Mouse (Mus musculus): ENCODE measurements around the gene Cdh4. TPM values are rescaled to one million over a fixed set of nuclear protein-coding genes. Genes with fewer than 3 reads are reported as not detected.

Cdh4 gene
- polyA plus RNA-seq, 1 experiment from 2014 or later: 26.1 TPM

DNA sequence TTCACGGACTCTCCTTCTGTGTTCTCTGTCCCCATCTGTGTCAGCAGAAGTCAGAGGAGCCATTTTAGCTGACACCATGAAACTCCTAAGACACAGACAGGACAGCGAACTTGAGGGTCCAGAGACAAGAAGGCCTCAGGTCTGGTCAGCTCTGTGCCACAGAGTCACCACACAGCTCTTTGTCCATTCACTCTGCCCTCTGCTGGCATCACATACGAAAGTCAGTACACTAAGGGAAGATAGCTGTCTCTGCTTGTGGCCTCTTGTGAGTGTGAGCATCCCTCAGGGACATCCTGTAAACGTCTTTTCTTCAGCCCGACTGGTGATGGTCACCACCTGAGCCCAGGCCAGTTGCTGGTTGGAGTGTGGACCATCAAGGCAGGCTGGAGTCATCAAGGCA, 422.9 kb downstream of the Cdh4 start:
- Histone ChIP-seq H3K9ac (no peak overlapping the region), H3K4me3 (no peak overlapping the region), H3K4me2 (replicated peaks) (no peak overlapping the region), H3K36me3 (no peaks in the 10 kb centered on the region), H3K27ac (no peak overlapping the region), H3K4me1 (peaks cover 10% of the 10 kb centered on the region; the same call in 1 of the 2 replicates), H3K27me3 (no peaks in the 10 kb centered on the region; the same call in none of the 2 replicates), H3K9me3 (replicated peaks) (no peaks in the 10 kb centered on the region)
- no peak for ATAC-seq (ENCODE audit: low FRiP score)
- WGBS: 66% methylated on average over 5 of the region's 5 CpGs

GRCm38 (mm10) chr2:179867669-179868068, 425.4 kb downstream of the Cdh4 start:
- peaks cover 11% of the 10 kb centered on the region; the same call in 1 of the 2 replicates for H3K4me1 ChIP-seq
- H3K9me3 ChIP-seq (replicated peaks): no peaks in the 10 kb centered on the region
- H3K9ac ChIP-seq: no peak overlapping the region
- H3K36me3 ChIP-seq: no peaks in the 10 kb centered on the region
- no peak overlapping the region for H3K4me3 ChIP-seq
- 81% methylated on average over 3 of the region's 3 CpGs for WGBS
- no peak overlapping the region for H3K4me2 ChIP-seq (replicated peaks)
- no peak overlapping the region for H3K27ac ChIP-seq
- H3K27me3 ChIP-seq: no peaks in the 10 kb centered on the region; the same call in 1 of the 2 replicates
- no peak for ATAC-seq (ENCODE audit: low FRiP score)

DNA sequence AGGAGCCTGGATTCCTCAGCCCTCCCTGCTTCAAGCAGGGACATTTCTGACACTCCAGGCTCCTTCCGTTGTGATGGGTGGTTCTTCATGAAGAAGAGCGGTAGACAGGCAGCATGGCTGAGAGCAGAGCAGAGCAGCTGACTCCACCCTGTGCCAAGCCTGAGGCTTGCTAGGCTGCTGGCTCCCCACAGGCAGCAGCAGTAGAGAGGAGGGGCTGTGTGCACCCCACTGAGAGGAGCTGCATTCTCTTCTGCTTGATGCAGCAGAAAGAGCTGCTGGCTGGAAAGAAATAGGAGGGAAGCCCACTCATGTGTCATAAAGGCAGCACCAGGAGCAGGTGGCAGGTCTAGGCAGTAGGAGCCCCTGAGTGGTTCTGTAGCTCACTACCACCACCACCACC, 427.6 kb downstream of the Cdh4 start:
- ATAC-seq (ENCODE audit: low FRiP score): 0 out of 2 replicates have a peak, but pooled peaks have one; percentile 44
- Histone ChIP-seq H3K9me3 (replicated peaks) (no peaks in the 10 kb centered on the region), H3K27ac (peak overlapping the region; percentile 58; the same call in 1 of the 2 replicates)

DNA sequence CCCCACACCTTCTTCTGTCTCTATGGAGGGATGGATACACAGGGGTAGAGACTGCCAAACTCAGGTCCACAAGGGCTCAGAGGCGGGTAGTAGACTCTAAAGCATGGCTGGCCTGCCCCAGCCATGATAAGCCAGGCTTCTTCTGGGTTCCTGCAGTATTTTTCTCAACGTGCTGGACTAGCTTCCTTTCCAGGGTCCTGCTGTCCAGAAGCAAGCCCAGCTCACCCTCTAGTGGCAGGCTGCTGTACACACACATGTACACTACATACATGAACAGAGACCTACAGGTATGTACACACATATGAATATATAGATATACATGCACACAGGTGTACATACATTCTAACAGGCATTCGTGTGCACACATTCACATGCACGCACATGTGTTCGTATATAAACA, 430.5 kb downstream of the Cdh4 start:
- no peak overlapping the region for H3K4me2 ChIP-seq (replicated peaks)
- no peak for ATAC-seq (ENCODE audit: low FRiP score)
- WGBS: 79% methylated on average over 5 of the region's 5 CpGs
- H3K4me3 ChIP-seq: no peak overlapping the region
- no peaks in the 10 kb centered on the region for H3K9me3 ChIP-seq (replicated peaks)
- H3K36me3 ChIP-seq: no peaks in the 10 kb centered on the region
- no peak overlapping the region for H3K27ac ChIP-seq
- peaks cover 6% of the 10 kb centered on the region; the same call in 1 of the 2 replicates for H3K27me3 ChIP-seq
- no peak overlapping the region for H3K9ac ChIP-seq
- peaks cover 9% of the 10 kb centered on the region; the same call in 1 of the 2 replicates for H3K4me1 ChIP-seq

More for the DNA sequence above, 427.6 kb downstream of the Cdh4 start:
- Histone ChIP-seq H3K4me1 (peaks cover 9% of the 10 kb centered on the region; the same call in 1 of the 2 replicates), H3K36me3 (no peaks in the 10 kb centered on the region), H3K9ac (no peak overlapping the region), H3K27me3 (no peaks in the 10 kb centered on the region; the same call in 1 of the 2 replicates), H3K4me3 (no peak overlapping the region), H3K4me2 (replicated peaks) (no peak overlapping the region)
- 4% methylated on average over 2 of the region's 2 CpGs for WGBS

DNA sequence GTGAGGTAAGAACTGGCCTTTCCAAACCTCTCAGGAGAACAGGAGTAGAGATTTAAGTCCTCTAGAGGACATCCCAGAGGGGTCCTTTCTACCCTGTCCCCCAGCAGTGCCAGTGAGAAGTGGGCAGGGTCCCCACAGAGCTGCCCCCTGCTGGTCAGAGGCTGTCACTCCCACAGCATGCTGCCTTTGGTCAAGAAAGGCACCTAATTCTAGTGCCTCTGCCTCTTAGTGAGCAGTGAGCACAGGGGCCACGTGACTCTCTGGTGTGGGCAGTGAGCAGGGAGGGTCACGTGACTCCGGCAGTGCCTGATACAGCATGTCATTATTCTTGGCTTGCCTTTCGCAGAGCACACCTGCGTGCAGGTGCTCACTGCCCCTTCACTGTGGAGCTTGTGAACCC, 431.1 kb downstream of the Cdh4 start:
- Histone ChIP-seq H3K4me2 (replicated peaks) (no peak overlapping the region), H3K27me3 (peaks cover 6% of the 10 kb centered on the region; the same call in 1 of the 2 replicates), H3K27ac (no peak overlapping the region), H3K4me3 (no peak overlapping the region), H3K4me1 (peaks cover 9% of the 10 kb centered on the region; the same call in 1 of the 2 replicates), H3K9ac (no peak overlapping the region), H3K36me3 (no peaks in the 10 kb centered on the region), H3K9me3 (replicated peaks) (no peaks in the 10 kb centered on the region)
- no peak; the same call in 1 of the 2 replicates for ATAC-seq (ENCODE audit: low FRiP score)
- 39% methylated on average over 5 of the region's 5 CpGs for WGBS

- WGBS: 3% methylated on average over 3 of the region's 3 CpGs
- no peaks in the 10 kb centered on the region for H3K9me3 ChIP-seq (replicated peaks)
- no peak overlapping the region for H3K4me2 ChIP-seq (replicated peaks)
- peaks cover under 1% of the 10 kb centered on the region; the same call in 1 of the 2 replicates for H3K4me1 ChIP-seq
- H3K27ac ChIP-seq: no peak overlapping the region
- no peak overlapping the region for H3K9ac ChIP-seq
- H3K27me3 ChIP-seq: 0 out of 2 replicates have a peak, but pooled peaks cover 6% of the 10 kb centered on the region
- H3K4me3 ChIP-seq: no peak overlapping the region
- H3K36me3 ChIP-seq: no peaks in the 10 kb centered on the region
- peak; percentile 43 for ATAC-seq (ENCODE audit: low FRiP score)
These were observed 432.9 kb downstream of the Cdh4 start for GRCm38 (mm10) chr2:179875147-179875546.

DNA sequence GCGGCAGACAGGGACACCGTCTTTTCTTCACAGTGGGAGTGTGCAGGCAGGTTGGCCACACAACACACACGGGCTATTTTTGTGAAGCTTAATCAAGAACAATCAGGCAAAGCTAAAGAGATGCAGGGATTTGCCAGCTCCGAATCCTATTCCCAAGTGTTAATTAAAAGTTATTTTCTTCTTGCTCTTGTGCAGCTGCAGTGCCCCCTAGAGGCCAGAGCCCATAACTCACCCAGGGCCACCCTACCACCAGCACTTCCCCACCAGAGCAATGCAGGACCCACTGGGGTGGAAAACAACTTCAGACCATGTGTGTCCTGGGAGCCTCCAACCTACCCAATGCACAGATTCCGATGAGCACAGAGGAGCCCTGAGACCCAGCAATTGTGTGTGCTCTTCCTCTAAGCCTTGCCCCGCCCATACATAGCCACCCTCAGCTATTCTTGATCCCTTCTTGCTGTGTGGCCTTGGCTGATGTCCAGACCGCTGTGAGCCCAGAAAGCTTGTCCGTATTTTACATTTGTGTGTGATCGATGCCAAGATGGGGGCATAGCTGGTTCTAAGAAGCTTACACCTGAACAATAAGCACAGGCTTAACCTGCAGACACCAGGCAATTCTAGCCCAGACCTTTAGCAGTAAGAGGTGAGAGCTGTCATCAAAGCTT, 435.5 kb downstream of the Cdh4 start:
- 76% methylated on average over 9 of the region's 9 CpGs for WGBS
- no peak overlapping the region for H3K9ac ChIP-seq
- H3K36me3 ChIP-seq: no peaks in the 10 kb centered on the region
- no peak overlapping the region for H3K27ac ChIP-seq
- no peak overlapping the region for H3K4me2 ChIP-seq (replicated peaks)
- no peak for ATAC-seq (ENCODE audit: low FRiP score)
- H3K4me1 ChIP-seq: no peaks in the 10 kb centered on the region
- H3K4me3 ChIP-seq: no peak overlapping the region
- H3K9me3 ChIP-seq (replicated peaks): no peaks in the 10 kb centered on the region
- 0 out of 2 replicates have a peak, but pooled peaks cover 6% of the 10 kb centered on the region for H3K27me3 ChIP-seq

DNA sequence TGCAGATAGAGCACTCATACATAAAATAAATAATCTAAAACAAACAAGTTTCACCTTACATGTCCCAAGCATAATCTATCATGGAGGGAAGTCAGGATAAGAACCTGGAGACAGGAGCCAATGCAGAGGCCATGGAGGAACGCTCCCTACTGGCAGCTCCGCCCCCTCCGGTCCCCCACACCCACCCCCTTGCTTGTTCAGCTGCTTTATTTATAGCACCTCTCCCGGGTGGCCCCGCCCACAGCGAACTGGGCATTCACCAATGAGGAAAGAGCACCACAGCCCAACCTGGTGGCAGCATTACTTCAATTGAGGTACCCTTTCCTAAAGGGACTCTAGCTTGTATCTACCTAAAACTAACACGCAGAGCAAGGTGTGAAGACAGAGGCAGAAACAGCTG, 442.3 kb downstream of the Cdh4 start:
- H3K27ac ChIP-seq: no peak overlapping the region
- ATAC-seq (ENCODE audit: low FRiP score): no peak
- 50% methylated on average over 7 of the region's 7 CpGs for WGBS

GRCm38 (mm10) chr2:179891048-179891447, 448.8 kb downstream of the Cdh4 start:
- Histone ChIP-seq H3K9ac (no peak overlapping the region), H3K27ac (no peak overlapping the region), H3K4me3 (no peak overlapping the region), H3K9me3 (replicated peaks) (no peaks in the 10 kb centered on the region), H3K4me1 (no peaks in the 10 kb centered on the region), H3K27me3 (no peaks in the 10 kb centered on the region), H3K36me3 (0 out of 2 replicates have a peak, but pooled peaks cover 9% of the 10 kb centered on the region), H3K4me2 (replicated peaks) (no peak overlapping the region)
- 87% methylated on average over 3 of the region's 3 CpGs for WGBS
- ATAC-seq (ENCODE audit: low FRiP score): no peak

More for the DNA sequence above, 442.3 kb downstream of the Cdh4 start:
- Histone ChIP-seq H3K27me3 (no peaks in the 10 kb centered on the region), H3K9me3 (replicated peaks) (no peaks in the 10 kb centered on the region), H3K36me3 (0 out of 2 replicates have a peak, but pooled peaks cover 3% of the 10 kb centered on the region), H3K4me1 (no peaks in the 10 kb centered on the region), H3K9ac (no peak overlapping the region), H3K4me2 (replicated peaks) (no peak overlapping the region), H3K4me3 (no peak overlapping the region)

DNA sequence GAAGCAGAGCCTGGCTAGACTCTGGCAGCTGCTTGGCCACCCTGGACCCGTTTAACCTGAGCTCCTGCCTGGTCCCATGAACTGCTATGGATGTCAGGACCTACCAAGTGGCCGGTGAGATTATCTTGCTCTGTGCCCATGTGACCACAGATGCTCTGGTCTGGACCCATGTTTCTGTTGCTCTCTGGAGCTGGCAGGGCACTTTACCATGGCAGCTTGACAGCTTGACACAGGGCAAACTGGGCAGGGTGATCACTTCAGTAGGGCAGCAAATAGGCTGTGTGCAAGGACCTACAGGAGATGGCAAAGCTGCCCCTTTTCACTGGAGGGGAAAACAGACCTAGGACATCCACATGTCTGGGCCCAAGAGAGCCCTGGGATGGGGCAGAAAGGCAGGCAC, 454.7 kb downstream of the Cdh4 start:
- ATAC-seq (ENCODE audit: low FRiP score): no peak
- Histone ChIP-seq H3K27me3 (no peaks in the 10 kb centered on the region), H3K4me2 (replicated peaks) (no peak overlapping the region)

GRCm38 (mm10) chr2:179912911-179913310, 470.7 kb downstream of the Cdh4 start:
- Histone ChIP-seq H3K9me3 (replicated peaks) (no peaks in the 10 kb centered on the region), H3K4me3 (no peak overlapping the region), H3K27me3 (no peaks in the 10 kb centered on the region), H3K4me2 (replicated peaks) (no peak overlapping the region), H3K4me1 (peaks cover 16% of the 10 kb centered on the region), H3K36me3 (peaks cover 51% of the 10 kb centered on the region), H3K9ac (no peak overlapping the region), H3K27ac (no peak overlapping the region)
- 40% methylated on average over 12 of the region's 12 CpGs for WGBS
- no peak for ATAC-seq (ENCODE audit: low FRiP score)

More for the DNA sequence above, 454.7 kb downstream of the Cdh4 start:
- H3K4me1 ChIP-seq: no peaks in the 10 kb centered on the region
- no peak overlapping the region for H3K27ac ChIP-seq
- no peaks in the 10 kb centered on the region for H3K9me3 ChIP-seq (replicated peaks)
- no peak overlapping the region for H3K4me3 ChIP-seq
- H3K9ac ChIP-seq: no peak overlapping the region
- H3K36me3 ChIP-seq: 0 out of 2 replicates have a peak, but pooled peaks cover 5% of the 10 kb centered on the region
- 91% methylated on average over 2 of the region's 2 CpGs for WGBS

- H3K9me3 ChIP-seq (replicated peaks): no peaks in the 10 kb centered on the region
- no peak overlapping the region for H3K4me2 ChIP-seq (replicated peaks)
- WGBS: 52% methylated on average over 15 of the region's 15 CpGs
- H3K36me3 ChIP-seq: peaks cover 51% of the 10 kb centered on the region
- 0 out of 2 replicates have a peak, but pooled peaks have one; percentile 24 for ATAC-seq (ENCODE audit: low FRiP score)
- H3K27me3 ChIP-seq: no peaks in the 10 kb centered on the region
- H3K4me3 ChIP-seq: no peak overlapping the region
- peaks cover 16% of the 10 kb centered on the region for H3K4me1 ChIP-seq
- no peak overlapping the region for H3K27ac ChIP-seq
- no peak overlapping the region for H3K9ac ChIP-seq
These were observed 471.1 kb downstream of the Cdh4 start for GRCm38 (mm10) chr2:179913349-179913748.

All from hindbrain, embryonic 12.5 days (tissue).